Mouse (Mus musculus): ENCODE results near the gene Jph4. TPM values are rescaled to one million over a fixed set of nuclear protein-coding genes. Genes with fewer than 3 reads are reported as not detected.
A peak's percentile ranks its signal among the peaks of the same experiment; 100 is the strongest.

Gene Jph4
- polyA plus RNA-seq, 1 experiment from 2014 or later, result 1.1 TPM

GRCm38 (mm10) chr14:55102253-55102785, 14.4 kb downstream of the Jph4 start:
- Histone ChIP-seq H3K4me1 (ENCODE audit: control insufficient read depth, insufficient read depth, low read length) (peaks cover 11% of the 10 kb centered on the region; the same call in 1 of the 2 replicates), H3K9ac (ENCODE audit: low read length) (no peak overlapping the region), H3K27me3 (ENCODE audit: control insufficient read depth, insufficient read depth, low read length) (no peaks in the 10 kb centered on the region), H3K9me3 (replicated peaks; ENCODE audit: control insufficient read depth, low read length) (no peaks in the 10 kb centered on the region), H3K27ac (ENCODE audit: low read length) (no peak overlapping the region), H3K36me3 (ENCODE audit: control insufficient read depth, insufficient read depth, low read length) (0 out of 2 replicates have a peak, but pooled peaks cover 3% of the 10 kb centered on the region), H3K4me2 (ENCODE audit: low read depth, low read length) (no peak overlapping the region), H3K4me3 (replicated peaks; ENCODE audit: low read length) (no peak overlapping the region)
- 85% methylated on average over 15 of the region's 15 CpGs for WGBS
- no peak for ATAC-seq (ENCODE audit: insufficient read depth, low FRiP score)

DNA sequence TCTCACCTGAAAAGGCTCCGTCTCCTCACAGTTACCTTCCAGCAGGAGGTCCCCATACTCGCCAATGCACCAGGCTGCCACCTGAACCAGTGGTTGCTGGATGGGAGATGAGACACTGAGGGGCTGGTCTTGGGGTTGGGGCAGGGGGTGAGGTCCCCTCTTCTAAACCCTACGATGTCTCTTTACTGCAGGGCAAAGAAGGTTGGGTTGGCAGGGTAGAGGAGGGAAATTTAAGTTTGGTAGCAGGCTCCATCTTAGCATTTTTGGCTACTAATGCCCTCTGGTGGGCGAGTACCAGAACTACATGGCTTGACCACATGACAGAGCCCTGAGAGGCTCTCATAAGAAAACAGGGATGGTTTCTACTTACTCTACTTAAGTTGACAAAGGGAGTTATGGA, 15.1 kb downstream of the Jph4 start:
- no peaks in the 10 kb centered on the region for H3K27me3 ChIP-seq (ENCODE audit: control insufficient read depth, insufficient read depth, low read length)
- 53% methylated on average over 4 of the region's 4 CpGs for WGBS
- H3K36me3 ChIP-seq (ENCODE audit: control insufficient read depth, insufficient read depth, low read length), result 0 out of 2 replicates have a peak, but pooled peaks cover 3% of the 10 kb centered on the region
- no peaks in the 10 kb centered on the region for H3K9me3 ChIP-seq (replicated peaks; ENCODE audit: control insufficient read depth, low read length)
- no peak overlapping the region for H3K9ac ChIP-seq (ENCODE audit: low read length)
- no peak overlapping the region for H3K4me3 ChIP-seq (replicated peaks; ENCODE audit: low read length)
- H3K27ac ChIP-seq (ENCODE audit: low read length), result no peak overlapping the region
- no peak overlapping the region for H3K4me2 ChIP-seq (ENCODE audit: low read depth, low read length)
- no peak for ATAC-seq (ENCODE audit: insufficient read depth, low FRiP score)
- peaks cover 14% of the 10 kb centered on the region; the same call in 1 of the 2 replicates for H3K4me1 ChIP-seq (ENCODE audit: control insufficient read depth, insufficient read depth, low read length)

GRCm38 (mm10) chr14:55098067-55098466, 18.7 kb downstream of the Jph4 start:
- Histone ChIP-seq H3K36me3 (ENCODE audit: control insufficient read depth, insufficient read depth, low read length) (0 out of 2 replicates have a peak, but pooled peaks cover 3% of the 10 kb centered on the region), H3K9me3 (replicated peaks; ENCODE audit: control insufficient read depth, low read length) (no peaks in the 10 kb centered on the region), H3K4me2 (ENCODE audit: low read depth, low read length) (no peak overlapping the region), H3K27ac (ENCODE audit: low read length) (0 out of 2 replicates have a peak overlapping the region, but pooled peaks have one; percentile 7), H3K27me3 (ENCODE audit: control insufficient read depth, insufficient read depth, low read length) (no peaks in the 10 kb centered on the region), H3K4me3 (replicated peaks; ENCODE audit: low read length) (no peak overlapping the region), H3K9ac (ENCODE audit: low read length) (no peak overlapping the region), H3K4me1 (ENCODE audit: control insufficient read depth, insufficient read depth, low read length) (peaks cover 17% of the 10 kb centered on the region)
- WGBS, result 63% methylated on average over 4 of the region's 4 CpGs
- no peak for ATAC-seq (ENCODE audit: insufficient read depth, low FRiP score)

DNA sequence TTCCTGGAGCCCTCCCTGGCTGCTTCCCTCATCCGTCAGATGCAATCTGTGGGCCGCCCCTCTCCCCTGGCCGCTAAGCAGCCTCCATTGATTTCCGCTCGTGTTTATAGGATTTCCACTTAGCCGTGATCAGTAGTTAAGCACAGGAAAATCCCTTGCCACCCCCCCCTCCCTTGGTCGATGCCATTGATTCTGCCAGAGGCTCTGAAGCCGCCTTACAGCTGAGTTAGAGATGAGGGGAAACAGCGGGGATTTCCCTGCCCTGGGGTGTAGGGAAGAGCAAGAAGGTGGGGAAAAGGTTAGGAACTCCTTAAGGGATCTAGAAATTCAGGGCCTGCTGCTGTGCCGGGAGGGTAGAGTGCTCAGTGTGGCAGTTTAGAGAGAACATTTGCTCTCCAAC, 19.1 kb downstream of the Jph4 start:
- no peak overlapping the region for H3K9ac ChIP-seq (ENCODE audit: low read length)
- H3K27me3 ChIP-seq (ENCODE audit: control insufficient read depth, insufficient read depth, low read length), result no peaks in the 10 kb centered on the region
- no peak overlapping the region for H3K4me2 ChIP-seq (ENCODE audit: low read depth, low read length)
- 65% methylated on average over 10 of the region's 10 CpGs for WGBS
- peaks cover 17% of the 10 kb centered on the region for H3K4me1 ChIP-seq (ENCODE audit: control insufficient read depth, insufficient read depth, low read length)
- H3K36me3 ChIP-seq (ENCODE audit: control insufficient read depth, insufficient read depth, low read length), result 0 out of 2 replicates have a peak, but pooled peaks cover 3% of the 10 kb centered on the region
- peak overlapping the region; percentile 7; the same call in 1 of the 2 replicates for H3K27ac ChIP-seq (ENCODE audit: low read length)
- H3K9me3 ChIP-seq (replicated peaks; ENCODE audit: control insufficient read depth, low read length), result no peaks in the 10 kb centered on the region
- ATAC-seq (ENCODE audit: insufficient read depth, low FRiP score), result no peak
- no peak overlapping the region for H3K4me3 ChIP-seq (replicated peaks; ENCODE audit: low read length)

DNA sequence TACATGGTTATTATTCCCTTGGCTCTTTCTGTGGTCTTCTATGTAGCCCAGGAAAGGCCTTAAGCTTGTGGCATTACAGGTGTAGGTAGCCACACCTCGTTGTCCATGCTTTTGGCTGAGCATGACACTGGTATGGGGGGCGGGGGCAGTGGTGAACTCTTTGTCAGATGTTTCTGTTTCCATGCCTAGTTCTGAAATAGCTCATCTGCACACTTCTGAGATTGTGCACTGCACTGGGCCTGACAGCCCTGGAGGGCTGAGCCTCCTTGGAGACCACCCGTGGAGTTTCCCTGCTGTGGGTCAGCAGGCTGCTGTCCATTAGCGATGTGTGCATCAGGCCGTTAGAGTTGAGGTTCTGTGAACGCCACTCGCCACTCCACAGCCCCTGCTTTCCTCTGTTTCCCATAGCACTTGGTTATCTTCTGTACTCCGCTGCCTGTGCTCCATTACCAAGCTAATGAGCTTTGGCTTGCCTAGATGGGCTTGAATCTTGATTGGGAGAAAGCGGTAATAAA, 20.1 kb downstream of the Jph4 start:
- Histone ChIP-seq H3K27ac (ENCODE audit: low read length) (no peak overlapping the region), H3K9me3 (replicated peaks; ENCODE audit: control insufficient read depth, low read length) (no peaks in the 10 kb centered on the region), H3K4me1 (ENCODE audit: control insufficient read depth, insufficient read depth, low read length) (peaks cover 17% of the 10 kb centered on the region), H3K9ac (ENCODE audit: low read length) (peak overlapping the region; percentile 13), H3K27me3 (ENCODE audit: control insufficient read depth, insufficient read depth, low read length) (no peaks in the 10 kb centered on the region), H3K4me2 (ENCODE audit: low read depth, low read length) (peak overlapping the region; percentile 31; the same call in 1 of the 2 replicates), H3K36me3 (ENCODE audit: control insufficient read depth, insufficient read depth, low read length) (0 out of 2 replicates have a peak, but pooled peaks cover 3% of the 10 kb centered on the region), H3K4me3 (replicated peaks; ENCODE audit: low read length) (no peak overlapping the region)
- WGBS, result 51% methylated on average over 9 of the region's 9 CpGs
- ATAC-seq (ENCODE audit: insufficient read depth, low FRiP score), result no peak

DNA sequence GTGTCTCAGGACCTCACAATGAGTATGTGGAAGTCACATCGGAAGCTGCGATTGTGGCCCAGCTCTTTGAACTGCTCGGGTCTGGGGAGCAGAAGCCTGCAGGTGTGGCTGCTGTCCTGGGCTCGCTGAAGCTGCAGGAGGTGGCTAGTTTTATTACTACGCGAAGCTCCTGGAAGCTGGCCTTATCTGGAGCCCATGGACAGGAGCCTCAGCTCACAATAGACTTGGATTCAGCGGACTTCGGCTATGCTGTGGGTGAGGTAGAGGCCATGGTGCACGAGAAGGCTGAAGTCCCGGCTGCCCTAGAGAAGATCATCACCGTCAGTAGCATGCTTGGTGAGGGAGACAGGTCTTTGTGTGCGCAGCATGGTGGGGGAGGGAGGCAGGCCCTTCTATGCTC, 21.1 kb downstream of the Jph4 start:
- no peaks in the 10 kb centered on the region for H3K9me3 ChIP-seq (replicated peaks; ENCODE audit: control insufficient read depth, low read length)
- peak overlapping the region; percentile 87 for H3K4me2 ChIP-seq (ENCODE audit: low read depth, low read length)
- 0 out of 2 replicates have a peak, but pooled peaks cover 3% of the 10 kb centered on the region for H3K36me3 ChIP-seq (ENCODE audit: control insufficient read depth, insufficient read depth, low read length)
- H3K4me3 ChIP-seq (replicated peaks; ENCODE audit: low read length), result peak overlapping the region; percentile 85
- H3K4me1 ChIP-seq (ENCODE audit: control insufficient read depth, insufficient read depth, low read length), result peaks cover 17% of the 10 kb centered on the region
- ATAC-seq (ENCODE audit: insufficient read depth, low FRiP score), result no peak
- WGBS, result 51% methylated on average over 12 of the region's 12 CpGs
- H3K27me3 ChIP-seq (ENCODE audit: control insufficient read depth, insufficient read depth, low read length), result no peaks in the 10 kb centered on the region
- peak overlapping the region; percentile 85 for H3K27ac ChIP-seq (ENCODE audit: low read length)
- peak overlapping the region; percentile 90 for H3K9ac ChIP-seq (ENCODE audit: low read length)

- H3K4me3 ChIP-seq (replicated peaks; ENCODE audit: low read length), result peak overlapping the region; percentile 85
- H3K36me3 ChIP-seq (ENCODE audit: control insufficient read depth, insufficient read depth, low read length), result 0 out of 2 replicates have a peak, but pooled peaks cover 3% of the 10 kb centered on the region
- H3K27me3 ChIP-seq (ENCODE audit: control insufficient read depth, insufficient read depth, low read length), result no peaks in the 10 kb centered on the region
- peak; percentile 1; the same call in 1 of the 2 replicates for ATAC-seq (ENCODE audit: insufficient read depth, low FRiP score)
- peak overlapping the region; percentile 85 for H3K27ac ChIP-seq (ENCODE audit: low read length)
- no peaks in the 10 kb centered on the region for H3K9me3 ChIP-seq (replicated peaks; ENCODE audit: control insufficient read depth, low read length)
- peaks cover 17% of the 10 kb centered on the region for H3K4me1 ChIP-seq (ENCODE audit: control insufficient read depth, insufficient read depth, low read length)
- peak overlapping the region; percentile 90 for H3K9ac ChIP-seq (ENCODE audit: low read length)
- 44% methylated on average over 9 of the region's 9 CpGs for WGBS
- H3K4me2 ChIP-seq (ENCODE audit: low read depth, low read length), result peak overlapping the region; percentile 87
These were observed 21.5 kb downstream of the Jph4 start for GRCm38 (mm10) chr14:55095263-55095662.

GRCm38 (mm10) chr14:55094704-55095231, 22.0 kb downstream of the Jph4 start, which contains the start of gene Thtpa:
TSS of gene Thtpa (plus strand) at chr14:55094784.
- Histone ChIP-seq H3K4me3 (replicated peaks; ENCODE audit: low read length) (peak within 1 kb of the TSS; percentile 85), H3K9me3 (replicated peaks; ENCODE audit: control insufficient read depth, low read length) (no peaks in the 10 kb centered on the region), H3K27me3 (ENCODE audit: control insufficient read depth, insufficient read depth, low read length) (no peaks in the 10 kb centered on the region), H3K4me1 (ENCODE audit: control insufficient read depth, insufficient read depth, low read length) (peaks cover 17% of the 10 kb centered on the region), H3K4me2 (ENCODE audit: low read depth, low read length) (peak within 1 kb of the TSS; percentile 87), H3K36me3 (ENCODE audit: control insufficient read depth, insufficient read depth, low read length) (0 out of 2 replicates have a peak, but pooled peaks cover 3% of the 10 kb centered on the region), H3K27ac (ENCODE audit: low read length) (peak within 1 kb of the TSS; percentile 85), H3K9ac (ENCODE audit: low read length) (peak within 1 kb of the TSS; percentile 90)
- WGBS, result under 1% methylated on average over 30 of the region's 30 CpGs
- ATAC-seq (ENCODE audit: insufficient read depth, low FRiP score), result peak; percentile 70

DNA sequence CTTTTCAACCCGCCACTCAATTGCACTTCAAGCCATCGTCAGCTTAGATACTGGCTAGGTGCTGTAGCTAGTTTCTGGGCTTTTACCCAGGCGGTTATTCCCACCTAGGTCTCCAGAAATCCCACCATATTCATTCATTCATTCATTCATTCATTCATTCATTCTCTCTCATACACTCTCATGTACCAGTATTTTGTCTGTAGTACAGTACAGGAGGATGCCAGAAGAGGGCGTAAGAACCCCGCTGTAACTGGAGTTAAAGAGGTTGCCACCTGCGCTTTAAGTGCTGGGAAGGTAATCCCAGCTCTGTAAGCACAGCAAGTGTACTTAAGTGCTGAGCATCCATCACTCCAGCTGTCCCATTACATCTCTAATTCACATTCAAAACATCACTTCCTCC, 22.8 kb downstream of the Jph4 start:
- WGBS, result 46% methylated on average over 6 of the region's 6 CpGs
- H3K4me1 ChIP-seq (ENCODE audit: control insufficient read depth, insufficient read depth, low read length), result peaks cover 17% of the 10 kb centered on the region
- no peak overlapping the region for H3K9ac ChIP-seq (ENCODE audit: low read length)
- no peak overlapping the region for H3K4me3 ChIP-seq (replicated peaks; ENCODE audit: low read length)
- H3K9me3 ChIP-seq (replicated peaks; ENCODE audit: control insufficient read depth, low read length), result no peaks in the 10 kb centered on the region
- 0 out of 2 replicates have a peak, but pooled peaks cover 3% of the 10 kb centered on the region for H3K36me3 ChIP-seq (ENCODE audit: control insufficient read depth, insufficient read depth, low read length)
- no peak for ATAC-seq (ENCODE audit: insufficient read depth, low FRiP score)
- H3K27me3 ChIP-seq (ENCODE audit: control insufficient read depth, insufficient read depth, low read length), result no peaks in the 10 kb centered on the region
- no peak overlapping the region for H3K27ac ChIP-seq (ENCODE audit: low read length)
- peak overlapping the region; percentile 87 for H3K4me2 ChIP-seq (ENCODE audit: low read depth, low read length)
